Mouse (Mus musculus) hindbrain, embryonic 14.5 days (tissue): Measurements from ENCODE around the gene Prickle1. TPM values are rescaled to one million over a fixed set of nuclear protein-coding genes. Genes with fewer than 3 reads are reported as not detected.
A peak's percentile ranks its signal among the peaks of the same experiment; 100 is the strongest.

ENCODE experiments used
- ATAC-seq: fragments of 200-750 bp; cut with Nextera tagmentation; 2 replicates; pipeline ENCODE4 v1.8.0; 2017; ENCODE audit warnings: moderate number of reproducible peaks, mild to moderate bottlenecking, moderate TSS enrichment, moderate library complexity; ENCODE audit not compliant: low FRiP score
- DNase-seq: peaks from one replicate; pipeline ENCODE4 v3.0.0-alpha.2; 2015; ENCODE audit warnings: low spot score
- H3K27ac ChIP-seq: fragments of 300-500 bp; sonication (generic); 2 replicates; pipeline ENCODE4 v1.5.1; 2014; ENCODE audit warnings: mild to moderate bottlenecking, moderate library complexity
- H3K27me3 ChIP-seq: fragments of 300-500 bp; sonication (generic); 2 replicates; pipeline ENCODE4 v1.6.1; 2014; ENCODE audit warnings: mild to moderate bottlenecking, low read length, mixed read lengths; ENCODE audit not compliant: control insufficient read depth, insufficient read depth
- H3K36me3 ChIP-seq: fragments of 300-500 bp; sonication (generic); replicated peaks from 2 replicates; pipeline ENCODE4 v1.6.1; 2014; ENCODE audit not compliant: control insufficient read depth, insufficient read depth
- H3K4me1 ChIP-seq: fragments of 300-500 bp; sonication (generic); replicated peaks from 2 replicates; pipeline ENCODE4 v1.6.1; 2014; ENCODE audit warnings: antibody characterized with exemption, low read length, mixed read lengths; ENCODE audit not compliant: control insufficient read depth, insufficient read depth
- H3K4me2 ChIP-seq: fragments of 300-500 bp; sonication (generic); replicated peaks from 2 replicates; pipeline ENCODE4 v1.6.1; 2014; ENCODE audit warnings: mild to moderate bottlenecking, moderate library complexity
- H3K4me3 ChIP-seq: fragments of 300-500 bp; sonication (generic); replicated peaks from 2 replicates; pipeline ENCODE4 v1.5.1; 2014; ENCODE audit warnings: mild to moderate bottlenecking, low read length
- H3K9ac ChIP-seq: fragments of 300-500 bp; sonication (generic); 2 replicates; pipeline ENCODE4 v1.6.1; 2014
- H3K9me3 ChIP-seq: fragments of 300-500 bp; sonication (generic); 2 replicates; pipeline ENCODE4 v1.6.1; 2016; ENCODE audit warnings: low read length; ENCODE audit not compliant: control insufficient read depth
- WGBS: fragments of 180-500 bp; shearing (Covaris S2); extraction: QIAGEN DNeasy Blood & Tissue Kit; methylation state at CpG from one replicate; pipeline ENCODE4 v1.1.7; 2014; 5-methylcytosine and 5-hydroxymethylcytosine counted together
- polyA plus RNA-seq: library from polyadenylated mRNA; unstranded; fragments of >200 nt; fragmentation: Nextera tagmentation; extraction: Ambion mirVana; gene quantifications from 2 replicates; pipeline ENCODE4 v1.2.1, GENCODE M21; 2014

Prickle1 gene
- polyA plus RNA-seq, 1 experiment from 2014 or later, result 27.2 TPM

GRCm38 (mm10) chr15:93583051-93583450 is 12.6 kb downstream of the Prickle1 start:
- no peaks in the 10 kb centered on the region for H3K36me3 ChIP-seq
- no peak for ATAC-seq
- H3K9me3 ChIP-seq, result no peaks in the 10 kb centered on the region

GRCm38 (mm10) chr15:93581736-93582135 is 14.0 kb downstream of the Prickle1 start:
- Histone ChIP-seq H3K4me1 (no peaks in the 10 kb centered on the region; the same call in 1 of the 2 replicates), H3K27ac (no peak overlapping the region), H3K4me3 (no peak overlapping the region), H3K36me3 (no peaks in the 10 kb centered on the region), H3K27me3 (no peaks in the 10 kb centered on the region), H3K9me3 (no peaks in the 10 kb centered on the region), H3K4me2 (no peak overlapping the region), H3K9ac (no peak overlapping the region)
- 84% methylated on average over 8 of the region's 8 CpGs for WGBS
- ATAC-seq (no peak), DNase-seq (no peak)

More at GRCm38 (mm10) chr15:93583051-93583450, 12.6 kb downstream of the Prickle1 start:
- WGBS, result 71% methylated on average over 11 of the region's 11 CpGs
- H3K4me3 ChIP-seq, result no peak overlapping the region
- no peak overlapping the region for H3K4me2 ChIP-seq
- H3K9ac ChIP-seq, result no peak overlapping the region
- no peaks in the 10 kb centered on the region for H3K27me3 ChIP-seq
- no peaks in the 10 kb centered on the region; the same call in 1 of the 2 replicates for H3K4me1 ChIP-seq
- DNase-seq, result no peak
- H3K27ac ChIP-seq, result no peak overlapping the region

DNA sequence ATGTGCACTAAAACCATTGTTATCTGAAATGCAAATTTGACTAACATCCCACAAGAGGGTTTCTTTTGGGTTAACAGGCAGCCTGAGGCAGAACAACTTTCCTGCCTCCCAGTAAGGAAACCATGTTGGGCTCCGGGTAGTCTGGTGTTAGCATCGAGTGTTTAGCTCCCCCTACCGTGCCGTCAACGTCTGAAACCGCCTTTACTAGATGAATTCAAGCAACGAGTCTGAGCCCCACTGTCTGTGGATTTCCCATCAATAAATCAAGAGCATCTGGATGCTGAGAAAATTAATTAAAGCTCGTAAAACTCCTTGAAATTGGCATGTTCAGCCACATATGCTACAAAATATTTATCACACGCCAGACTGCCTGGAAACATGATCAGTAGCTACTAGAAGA is 15.8 kb downstream of the Prickle1 start:
- Histone ChIP-seq H3K9me3 (no peaks in the 10 kb centered on the region), H3K27ac (no peak overlapping the region), H3K4me1 (no peaks in the 10 kb centered on the region; the same call in 1 of the 2 replicates), H3K4me2 (no peak overlapping the region), H3K4me3 (no peak overlapping the region), H3K27me3 (no peaks in the 10 kb centered on the region), H3K36me3 (no peaks in the 10 kb centered on the region), H3K9ac (no peak overlapping the region)
- DNase-seq (peak; percentile 53), ATAC-seq (no peak)
- WGBS, result 29% methylated on average over 9 of the region's 9 CpGs

DNA sequence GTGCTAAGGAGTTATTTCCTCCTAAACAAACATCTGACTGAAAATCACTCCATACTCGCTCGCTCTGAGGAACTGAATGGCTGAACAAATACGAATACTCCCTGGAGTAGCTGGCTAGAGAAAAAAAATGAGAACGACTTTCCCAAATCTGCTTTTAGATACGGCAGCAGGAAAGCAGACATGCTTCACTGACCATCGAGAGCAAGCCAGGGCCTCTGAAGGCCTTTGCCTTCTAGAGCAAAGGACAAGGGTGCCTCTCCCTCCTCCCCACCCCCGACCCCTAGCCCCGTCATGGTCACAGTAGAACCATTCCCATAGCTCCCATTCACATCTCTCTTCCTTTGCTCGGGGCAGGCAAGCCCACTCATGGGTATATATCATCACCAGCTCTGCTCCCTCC is 16.6 kb downstream of the Prickle1 start:
- ATAC-seq, result no peak
- Histone ChIP-seq H3K4me3 (no peak overlapping the region), H3K27ac (no peak overlapping the region), H3K36me3 (no peaks in the 10 kb centered on the region), H3K4me1 (no peaks in the 10 kb centered on the region; the same call in 1 of the 2 replicates), H3K9me3 (no peaks in the 10 kb centered on the region), H3K9ac (no peak overlapping the region), H3K4me2 (no peak overlapping the region), H3K27me3 (no peaks in the 10 kb centered on the region)
- 76% methylated on average over 9 of the region's 9 CpGs for WGBS
- DNase-seq, result no peak

DNA sequence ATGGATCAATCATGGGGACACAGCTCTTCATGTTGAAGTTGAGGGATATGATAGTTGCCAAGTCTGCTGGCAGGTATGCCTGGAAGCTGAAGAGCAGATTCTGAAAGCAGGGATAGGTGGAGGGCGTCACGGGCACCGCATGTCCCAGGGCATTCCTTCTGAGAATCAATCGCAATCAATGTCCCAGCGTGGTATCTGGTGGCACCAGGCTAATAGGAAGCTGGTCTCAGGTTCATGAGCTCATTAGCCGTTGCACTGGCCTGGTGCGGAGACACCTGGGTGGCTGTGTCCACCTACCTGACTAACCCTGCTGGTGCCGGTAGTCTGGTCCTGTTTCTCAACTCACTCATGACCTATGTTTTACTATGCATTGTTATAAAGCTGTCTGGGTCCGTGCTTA is 19.3 kb downstream of the Prickle1 start:
- Histone ChIP-seq H3K4me1 (no peaks in the 10 kb centered on the region), H3K9me3 (no peaks in the 10 kb centered on the region), H3K27ac (no peak overlapping the region), H3K4me2 (no peak overlapping the region), H3K4me3 (no peak overlapping the region), H3K36me3 (no peaks in the 10 kb centered on the region), H3K27me3 (no peaks in the 10 kb centered on the region), H3K9ac (no peak overlapping the region)
- DNase-seq (no peak), ATAC-seq (no peak)
- WGBS, result 77% methylated on average over 9 of the region's 9 CpGs

DNA sequence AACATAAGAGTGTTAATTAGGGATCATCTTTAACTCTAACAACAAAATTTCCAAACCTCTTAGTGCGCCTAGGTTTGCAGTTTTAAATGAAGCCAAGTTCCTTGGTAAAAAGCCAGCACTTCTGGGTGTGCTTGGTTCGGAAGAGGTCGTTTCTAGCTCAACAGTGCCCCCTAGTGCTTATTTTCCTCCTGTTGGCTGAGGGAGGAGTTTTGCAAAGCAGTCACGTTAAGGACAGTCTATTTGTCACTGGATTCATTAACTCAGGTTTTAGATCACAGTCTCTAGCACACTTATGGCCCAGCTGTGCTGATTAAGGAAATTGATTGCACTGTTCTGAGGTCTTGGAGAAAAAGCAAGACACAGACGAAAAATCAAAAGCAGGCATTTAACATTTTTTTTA is 19.8 kb downstream of the Prickle1 start:
- H3K4me1 ChIP-seq, result no peaks in the 10 kb centered on the region
- no peak for ATAC-seq
- peak; percentile 95 for DNase-seq
- H3K4me2 ChIP-seq, result no peak overlapping the region
- no peaks in the 10 kb centered on the region for H3K27me3 ChIP-seq
- H3K9ac ChIP-seq, result no peak overlapping the region
- H3K9me3 ChIP-seq, result no peaks in the 10 kb centered on the region
- H3K36me3 ChIP-seq, result no peaks in the 10 kb centered on the region
- H3K4me3 ChIP-seq, result no peak overlapping the region
- WGBS, result 9% methylated on average over 5 of the region's 5 CpGs
- no peak overlapping the region for H3K27ac ChIP-seq

- Histone ChIP-seq H3K9me3 (no peaks in the 10 kb centered on the region), H3K36me3 (no peaks in the 10 kb centered on the region), H3K27ac (no peak overlapping the region), H3K4me1 (no peaks in the 10 kb centered on the region), H3K9ac (no peak overlapping the region), H3K4me2 (no peak overlapping the region), H3K27me3 (no peaks in the 10 kb centered on the region), H3K4me3 (no peak overlapping the region)
- 93% methylated on average over 10 of the region's 10 CpGs for WGBS
- no peak for ATAC-seq
- no peak for DNase-seq
Observed at GRCm38 (mm10) chr15:93572889-93573288, 22.8 kb downstream of the Prickle1 start.

DNA sequence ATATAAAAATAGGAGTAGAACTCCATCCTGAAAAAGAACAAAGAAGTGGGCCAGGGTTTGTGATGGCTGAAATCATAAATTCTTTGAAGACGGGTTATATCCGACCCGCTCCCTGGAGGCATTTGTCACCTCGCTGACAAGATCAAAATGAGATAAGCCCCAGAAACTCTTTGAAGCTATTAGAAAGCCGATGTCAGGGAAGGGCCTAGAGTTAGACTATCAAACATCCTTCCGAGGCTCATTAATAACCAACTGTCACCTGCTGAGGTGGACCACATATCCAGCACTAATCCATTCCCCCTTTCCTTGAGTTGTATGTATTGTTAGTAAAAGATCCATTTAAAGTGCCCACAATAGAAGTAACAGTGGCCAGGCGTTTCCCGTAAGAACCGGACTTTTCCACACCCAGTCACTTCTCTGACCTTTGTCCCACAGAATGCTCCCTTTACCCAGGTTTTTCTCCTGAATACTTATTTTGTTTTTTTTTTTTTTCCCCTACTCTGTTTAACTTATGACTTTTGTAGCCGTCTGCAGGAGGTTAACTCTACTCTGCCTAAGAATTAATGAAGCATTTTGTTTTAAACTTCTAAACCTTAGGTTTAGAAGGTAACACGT is 24.7 kb downstream of the Prickle1 start:
- no peaks in the 10 kb centered on the region for H3K27me3 ChIP-seq
- H3K27ac ChIP-seq, result no peak overlapping the region
- no peak overlapping the region for H3K4me3 ChIP-seq
- no peaks in the 10 kb centered on the region for H3K4me1 ChIP-seq
- WGBS, result 72% methylated on average over 11 of the region's 11 CpGs
- H3K9me3 ChIP-seq, result no peaks in the 10 kb centered on the region
- H3K4me2 ChIP-seq, result no peak overlapping the region
- no peak overlapping the region for H3K9ac ChIP-seq
- no peaks in the 10 kb centered on the region for H3K36me3 ChIP-seq
- no peak for ATAC-seq
- DNase-seq, result no peak

DNA sequence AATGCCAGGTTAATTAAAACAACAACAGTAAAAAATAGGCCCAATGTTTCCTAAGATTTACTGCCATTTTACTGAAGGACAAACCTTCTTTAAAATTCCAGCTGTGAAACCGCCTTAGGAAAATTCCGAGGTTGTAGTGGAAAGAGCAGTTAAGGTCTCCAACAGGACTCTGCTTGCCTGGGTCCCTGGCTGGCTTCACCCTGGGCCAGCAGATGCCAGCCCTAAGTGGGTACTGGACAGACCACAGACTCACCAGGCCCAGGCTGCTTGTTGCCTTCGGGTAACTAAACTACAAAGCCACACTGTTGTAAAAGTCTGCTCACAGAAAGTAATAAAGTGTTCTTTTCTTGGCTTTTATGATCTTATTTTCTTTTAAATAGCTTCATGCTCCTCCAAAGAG is 26.8 kb downstream of the Prickle1 start:
- Histone ChIP-seq H3K4me3 (no peak overlapping the region), H3K4me1 (no peaks in the 10 kb centered on the region), H3K9me3 (no peaks in the 10 kb centered on the region), H3K27ac (no peak overlapping the region), H3K27me3 (no peaks in the 10 kb centered on the region), H3K4me2 (no peak overlapping the region), H3K9ac (no peak overlapping the region), H3K36me3 (no peaks in the 10 kb centered on the region)
- ATAC-seq (no peak), DNase-seq (no peak)
- 72% methylated on average over 3 of the region's 3 CpGs for WGBS
